Mouse (Mus musculus) large intestine, adult 2 months (tissue): ENCODE results near the gene Akap2. TPM values are rescaled to one million over a fixed set of nuclear protein-coding genes. Genes with fewer than 3 reads are reported as not detected.
"Not testable (repeated sequence)": the region's sequence is repeated elsewhere in the genome, so short reads cannot be mapped to it uniquely, and the experiment has no call there.

Experiments used
- DNase-seq: peaks from one replicate; pipeline ENCODE4 v3.0.0-alpha.2; 2012; ENCODE audit warnings: low read depth, low spot score
- WGBS: fragments of 180-500 bp; shearing (Covaris S2); methylation state at CpG from one replicate; pipeline ENCODE4 v1.1.7; 2018; 5-methylcytosine and 5-hydroxymethylcytosine counted together
- polyA plus RNA-seq: library from polyadenylated mRNA; depleted of rRNA; stranded (reverse); fragments of >200 nt; gene quantifications from 2 replicates; pipeline ENCODE4 v1.2.3, GENCODE M21; 2012

Akap2 gene
- polyA plus RNA-seq, 1 experiment = 7.4 TPM

- WGBS = 55% methylated on average over 11 of the region's 11 CpGs
- DNase-seq = no peak
Measured at GRCm38 (mm10) chr4:57886066-57886887, 168.8 kb downstream of the Akap2 start.

GRCm38 (mm10) chr4:57886888-57887230 lies 169.4 kb downstream of the Akap2 start:
- DNase-seq = no peak
- 90% methylated on average over 3 of the region's 3 CpGs for whole genome bisulfite sequencing

GRCm38 (mm10) chr4:57888246-57888645 lies 170.8 kb downstream of the Akap2 start:
- DNase-seq = no peak
- 87% methylated on average over 2 of the region's 2 CpGs for WGBS

- 100% methylated on average over 1 of the region's 1 CpGs for WGBS
Measured at GRCm38 (mm10) chr4:57888978-57889377, 171.5 kb downstream of the Akap2 start.

GRCm38 (mm10) chr4:57889773-57890172 lies 172.3 kb downstream of the Akap2 start:
- 54% methylated on average over 8 of the region's 8 CpGs for WGBS
- no peak for DNase-seq

More at GRCm38 (mm10) chr4:57888978-57889377, 171.5 kb downstream of the Akap2 start:
- DNase-seq = not testable (repeated sequence)

GRCm38 (mm10) chr4:57892001-57892586 lies 174.6 kb downstream of the Akap2 start:
- 86% methylated on average over 10 of the region's 10 CpGs for WGBS
- no peak for DNase-seq

GRCm38 (mm10) chr4:57895140-57895539 lies 177.7 kb downstream of the Akap2 start:
- WGBS = 44% methylated on average over 5 of the region's 5 CpGs

GRCm38 (mm10) chr4:57895902-57896301 lies 178.4 kb downstream of the Akap2 start:
- DNase-seq = no peak
- 55% methylated on average over 6 of the region's 6 CpGs for WGBS

More at GRCm38 (mm10) chr4:57895140-57895539, 177.7 kb downstream of the Akap2 start:
- no peak for DNase-seq

- WGBS = 71% methylated on average over 3 of the region's 3 CpGs
- no peak for DNase-seq
Measured at GRCm38 (mm10) chr4:57896631-57897030, 179.2 kb downstream of the Akap2 start.

- DNase-seq = no peak
- 3% methylated on average over 4 of the region's 4 CpGs for WGBS
Measured at GRCm38 (mm10) chr4:57901210-57901609, 183.8 kb downstream of the Akap2 start.

GRCm38 (mm10) chr4:57902619-57903018 lies 185.2 kb downstream of the Akap2 start:
- 70% methylated on average over 5 of the region's 5 CpGs for WGBS
- no peak for DNase-seq

- WGBS = 4% methylated on average over 5 of the region's 5 CpGs
- no peak for DNase-seq
Measured at GRCm38 (mm10) chr4:57904211-57904610, 186.8 kb downstream of the Akap2 start.

GRCm38 (mm10) chr4:57904638-57905037 lies 187.2 kb downstream of the Akap2 start:
- DNase-seq = no peak
- WGBS = 24% methylated on average over 9 of the region's 9 CpGs

- no peak for DNase-seq
- WGBS = 44% methylated on average over 2 of the region's 2 CpGs
Measured at GRCm38 (mm10) chr4:57906708-57907107, 189.3 kb downstream of the Akap2 start.

- DNase-seq = no peak
- WGBS = 62% methylated on average over 6 of the region's 6 CpGs
Measured at GRCm38 (mm10) chr4:57908860-57909259, 191.4 kb downstream of the Akap2 start.

- no peak for DNase-seq
Measured at GRCm38 (mm10) chr4:57913021-57913420, 195.6 kb downstream of the Akap2 start.

GRCm38 (mm10) chr4:57914193-57915190 lies 197.0 kb downstream of the Akap2 start:
- DNase-seq = no peak
- WGBS = 32% methylated on average over 10 of the region's 10 CpGs

GRCm38 (mm10) chr4:57915216-57915965 lies 197.9 kb downstream of the Akap2 start:
- WGBS = 13% methylated on average over 17 of the region's 17 CpGs
- DNase-seq = no peak

- WGBS = 9% methylated on average over 9 of the region's 9 CpGs
- DNase-seq = no peak
Measured at GRCm38 (mm10) chr4:57916201-57916661, 198.8 kb downstream of the Akap2 start, which contains the start of gene D630039A03Rik. TSS of gene D630039A03Rik (minus strand) at chr4:57916297.
